Mouse (Mus musculus) spleen, postnatal 10 days (tissue): ENCODE measurements around the gene Lrit3.
"Not testable (repeated sequence)": the region's sequence is repeated elsewhere in the genome, so short reads cannot be mapped to it uniquely, and the experiment has no call there.

Experiments used
- DNase-seq, 2 experiments: peaks; one replicate each; pipeline ENCODE4 v3.0.0; 2021 to 2022; ENCODE audit warnings: low spot score in 2 of 2

Lrit3 gene

GRCm38 (mm10) chr3:129771210-129771609, 32.6 kb downstream of the Lrit3 start:
- no peak for DNase-seq

DNA sequence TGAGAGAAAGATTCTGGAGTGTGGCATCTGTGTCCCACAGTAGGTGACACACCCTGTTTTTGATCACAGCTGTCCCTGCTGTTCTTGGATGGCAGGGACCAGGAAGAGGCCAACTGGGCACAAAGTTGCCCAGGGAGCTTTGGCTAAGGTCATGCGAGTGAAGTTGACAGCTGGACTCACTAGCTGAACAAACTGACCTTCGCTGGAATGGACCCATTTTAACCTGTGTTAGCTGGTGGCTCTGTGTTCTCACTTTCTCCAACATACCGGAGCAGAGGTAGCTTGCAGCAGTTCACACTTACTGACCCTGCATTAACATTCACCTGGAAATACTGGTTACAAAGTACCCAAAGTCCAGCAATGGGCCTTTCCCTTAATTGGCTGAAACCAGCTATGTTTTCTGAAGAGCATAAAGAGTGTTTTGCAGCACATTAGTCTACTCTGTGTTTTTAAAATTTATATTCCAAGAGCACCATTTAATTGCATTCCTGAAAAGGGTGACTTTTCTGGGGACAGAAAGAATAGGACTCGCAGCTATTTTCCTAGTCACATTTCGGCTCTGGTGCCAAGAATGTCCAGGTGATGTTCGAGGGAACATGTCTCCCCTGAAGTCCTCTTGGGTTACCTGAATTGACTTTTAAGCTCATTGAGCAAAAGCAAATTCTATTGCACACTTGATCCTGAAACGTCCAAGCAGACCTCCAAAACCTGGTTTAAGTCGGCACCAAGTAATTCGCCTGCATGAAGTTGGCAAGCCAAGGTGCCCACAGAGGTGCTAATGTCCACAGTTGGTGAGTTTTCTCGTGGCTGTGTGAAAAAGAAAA, 36.6 kb downstream of the Lrit3 start:
- no peak for DNase-seq

GRCm38 (mm10) chr3:129766106-129766505, 37.7 kb downstream of the Lrit3 start:
- no peak for DNase-seq

DNA sequence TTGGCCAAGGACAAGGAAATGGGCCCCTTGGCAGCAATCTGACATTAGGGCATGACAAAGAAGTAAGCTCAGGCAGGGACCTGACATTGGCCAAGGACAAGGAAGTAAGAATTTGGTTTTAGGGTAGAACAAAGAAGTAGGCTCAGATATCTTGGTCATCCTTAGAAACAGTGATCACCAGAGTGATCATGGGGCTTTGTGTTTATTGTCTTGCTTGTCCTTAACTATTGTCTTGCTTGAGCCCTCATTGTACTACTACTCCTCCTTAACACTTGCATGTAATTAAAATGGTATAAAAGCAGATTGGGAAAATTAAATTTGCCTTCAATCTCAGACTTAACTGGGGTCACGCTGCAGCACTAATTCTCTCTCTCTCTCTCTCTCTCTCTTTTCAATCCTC, 46.2 kb downstream of the Lrit3 start:
- not testable (repeated sequence) for DNase-seq

DNA sequence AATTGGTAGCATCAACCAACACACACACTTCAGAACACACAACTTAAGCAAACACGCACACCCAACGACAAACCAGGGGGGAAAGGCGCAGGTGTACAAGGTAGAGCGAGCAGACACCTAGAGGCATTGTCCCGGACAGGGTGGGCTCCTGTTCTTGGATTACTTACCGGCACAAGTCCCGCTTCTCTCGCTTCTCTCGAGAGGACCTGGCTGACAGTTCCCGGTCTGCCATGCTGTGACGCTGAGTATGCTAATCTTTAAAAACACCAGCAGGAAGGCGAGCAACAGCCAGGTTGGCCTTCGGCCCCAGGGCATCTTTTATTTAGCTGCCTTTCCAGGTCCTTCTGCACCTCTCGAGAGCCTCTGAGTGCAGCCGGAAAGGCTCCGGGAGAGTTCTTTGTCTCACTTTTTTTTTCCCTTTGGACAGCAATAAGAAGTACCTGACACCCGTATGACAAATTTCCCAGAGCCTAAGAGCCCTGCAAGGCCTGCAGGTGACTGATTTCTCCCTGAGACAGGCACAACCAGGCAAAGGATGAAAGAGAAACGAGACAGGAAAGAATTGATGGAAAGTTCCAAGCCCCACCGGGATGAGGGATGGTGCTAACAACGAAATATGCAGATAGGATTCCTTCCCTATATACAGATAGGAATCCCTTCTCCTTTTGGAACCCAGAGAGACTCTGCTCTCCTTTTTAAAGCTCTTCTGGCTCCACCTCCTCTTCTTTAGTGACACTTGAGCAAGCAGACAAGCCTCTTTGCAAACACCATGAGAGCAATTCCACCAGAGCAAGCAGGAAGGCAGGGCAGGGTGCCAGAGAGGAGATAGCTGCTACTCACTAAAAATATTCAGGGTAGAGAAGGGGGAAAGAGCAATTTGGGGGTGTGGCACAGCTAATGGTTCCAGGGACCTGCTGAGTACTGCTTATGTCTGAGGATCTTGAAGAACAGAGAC, 48.9 kb downstream of the Lrit3 start, which contains the start of gene Egf:
Gene Egf, minus strand, starts transcription at position 667 of the 955 bp plus-strand sequence.
- no peak for DNase-seq

DNA sequence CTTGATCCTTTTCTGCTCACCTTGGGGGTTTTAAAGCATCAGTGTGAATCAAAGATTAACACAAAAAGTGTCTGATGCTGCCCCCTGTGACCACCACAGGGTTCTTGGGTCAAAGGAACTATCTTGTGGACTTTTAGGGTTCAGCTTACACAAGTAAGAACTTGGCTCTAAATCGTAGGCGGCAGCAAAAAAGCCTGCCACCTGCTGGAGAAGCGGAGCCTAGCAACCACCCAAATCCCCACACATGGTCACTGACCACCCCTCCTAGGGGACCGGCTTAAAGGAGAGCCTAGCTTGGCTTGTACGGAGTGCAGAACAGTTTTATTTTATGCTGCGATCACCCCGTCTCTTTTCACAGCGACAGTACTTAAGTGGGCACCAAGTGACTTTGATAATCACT, 59.0 kb downstream of the Lrit3 start:
- DNase-seq: peak; percentile 22 to 64

GRCm38 (mm10) chr3:129742781-129743180, 61.0 kb downstream of the Lrit3 start:
- DNase-seq: no peak

DNA sequence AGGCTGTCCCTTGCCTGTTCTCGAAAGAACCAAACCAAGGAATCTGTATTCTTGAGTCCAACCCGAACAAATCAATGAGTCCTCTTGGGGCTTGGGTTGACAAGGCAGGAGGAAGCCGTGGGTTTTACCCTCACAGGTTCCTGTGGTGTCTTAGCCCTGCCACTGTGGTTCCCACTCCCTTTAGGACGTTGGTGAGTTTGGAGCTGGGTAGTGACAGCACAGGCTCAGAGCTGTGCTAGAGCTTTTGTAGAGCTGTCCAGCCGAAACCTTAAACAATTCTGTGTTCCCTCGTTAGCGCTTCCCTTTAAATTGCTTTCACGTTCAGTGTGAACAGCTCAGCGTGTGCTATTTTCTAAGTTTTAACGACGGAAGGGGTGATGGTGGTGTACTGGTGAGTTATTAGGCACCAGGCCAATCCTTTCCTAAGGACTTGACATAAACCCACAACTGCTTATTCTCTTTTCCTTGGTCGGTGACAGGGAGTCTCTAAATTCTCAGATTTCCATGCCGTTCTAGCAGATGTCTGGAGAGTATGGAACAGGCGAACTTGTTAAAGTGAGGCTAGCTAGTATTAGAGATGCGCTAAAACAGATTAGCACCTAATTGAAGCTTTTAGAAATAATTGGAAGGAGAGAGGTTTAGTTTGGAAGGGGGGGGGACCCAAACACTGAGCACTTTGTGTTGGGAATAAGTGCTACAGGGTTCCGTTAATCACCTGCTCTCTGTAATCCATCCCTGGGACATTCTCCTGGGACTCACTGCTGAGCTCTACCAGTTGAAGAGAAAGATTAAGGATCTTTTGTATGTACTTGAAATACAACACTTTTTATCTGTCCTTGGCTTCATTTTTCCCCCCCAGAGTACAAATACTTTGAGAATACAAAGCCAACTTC, 65.3 kb downstream of the Lrit3 start:
- no peak for DNase-seq
